Mouse (Mus musculus): ENCODE results near the gene Gnai3. TPM values are rescaled to one million over a fixed set of nuclear protein-coding genes. Genes with fewer than 3 reads are reported as not detected.
A peak's percentile ranks its signal among the peaks of the same experiment; 100 is the strongest.

The Gnai3 gene
- total and polyA plus RNA-seq, 2 experiments from 2014 or later, result 118 to 120 TPM

DNA sequence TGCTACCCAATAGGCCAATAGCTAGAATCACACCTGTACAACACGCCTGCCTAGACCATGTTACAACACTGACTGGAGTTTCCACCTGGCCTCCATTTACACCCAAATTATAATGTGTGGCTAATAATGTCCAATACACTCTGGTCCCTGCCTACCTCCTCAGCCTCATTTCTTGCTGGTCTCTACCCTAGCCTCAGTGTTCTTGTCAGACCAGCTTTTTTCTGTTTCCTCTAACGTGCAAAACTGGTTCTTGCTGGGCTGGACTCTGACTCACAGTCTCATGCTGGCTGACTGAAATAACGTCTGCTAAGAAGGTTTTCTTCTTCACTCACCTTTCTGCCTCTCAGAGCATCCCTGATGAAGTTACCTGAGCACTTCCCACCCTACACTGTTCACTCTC, 19.6 kb downstream of the Gnai3 start:
- no peaks in the 10 kb centered on the region for H3K9me3 ChIP-seq (ENCODE audit: low read length)
- no peak overlapping the region for H3K4me3 ChIP-seq (ENCODE audit: low read depth, low read length)
- no peak overlapping the region for H3K4me2 ChIP-seq (ENCODE audit: low read depth)
- ATAC-seq (no peak), DNase-seq (no peak)
- TF ChIP-seq CTCF (IDR thresholded peaks at IDR 0.05; ENCODE audit: low read depth), result no peak
- no peaks in the 10 kb centered on the region for H3K4me1 ChIP-seq (ENCODE audit: insufficient read depth)
- H3K36me3 ChIP-seq (ENCODE audit: insufficient read depth), result no peaks in the 10 kb centered on the region
- 94% methylated on average over 3 of the region's 3 CpGs for WGBS
- H3K27me3 ChIP-seq (ENCODE audit: insufficient read depth, low read length), result no peaks in the 10 kb centered on the region
- no peak overlapping the region for H3K9ac ChIP-seq
- no peak overlapping the region for H3K27ac ChIP-seq (ENCODE audit: low read depth, low read length)

GRCm38 (mm10) chr3:108124131-108124530, 21.8 kb downstream of the Gnai3 start:
- 53% methylated on average over 1 of the region's 1 CpGs for WGBS
- ATAC-seq, result no peak
- DNase-seq, result no peak
- H3K36me3 ChIP-seq (ENCODE audit: insufficient read depth), result peaks cover 9% of the 10 kb centered on the region
- H3K27ac ChIP-seq (ENCODE audit: low read depth, low read length), result no peak overlapping the region
- no peak overlapping the region for H3K4me2 ChIP-seq (ENCODE audit: low read depth)
- no peaks in the 10 kb centered on the region for H3K27me3 ChIP-seq (ENCODE audit: insufficient read depth, low read length)
- no peaks in the 10 kb centered on the region for H3K4me1 ChIP-seq (ENCODE audit: insufficient read depth)
- H3K4me3 ChIP-seq (ENCODE audit: low read depth, low read length), result no peak overlapping the region
- H3K9me3 ChIP-seq (ENCODE audit: low read length), result no peaks in the 10 kb centered on the region
- TF ChIP-seq CTCF (IDR thresholded peaks at IDR 0.05; ENCODE audit: low read depth), result no peak
- no peak overlapping the region for H3K9ac ChIP-seq

DNA sequence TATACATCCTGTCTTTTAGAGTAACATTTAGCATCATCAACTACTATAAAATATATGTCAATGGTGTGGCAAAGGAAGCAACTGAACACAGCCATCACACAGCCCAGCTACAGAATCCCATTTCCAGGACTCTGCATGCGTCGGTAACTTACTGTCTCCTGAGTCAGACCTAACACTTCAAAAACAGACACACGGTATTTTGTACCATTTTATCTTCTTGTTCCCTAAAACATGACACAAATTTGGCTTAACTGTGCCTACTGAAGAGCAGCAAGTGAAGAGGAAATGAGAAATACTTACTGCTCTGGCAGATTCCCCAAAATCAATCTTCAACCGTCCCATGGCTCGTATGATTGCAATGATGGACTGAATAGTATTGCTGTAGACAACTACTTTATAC, 22.7 kb downstream of the Gnai3 start:
- ATAC-seq (no peak), DNase-seq (no peak)
- Histone ChIP-seq H3K9ac (no peak overlapping the region), H3K4me1 (ENCODE audit: insufficient read depth) (no peaks in the 10 kb centered on the region), H3K36me3 (ENCODE audit: insufficient read depth) (peaks cover 13% of the 10 kb centered on the region), H3K27me3 (ENCODE audit: insufficient read depth, low read length) (no peaks in the 10 kb centered on the region), H3K4me3 (ENCODE audit: low read depth, low read length) (no peak overlapping the region), H3K4me2 (ENCODE audit: low read depth) (no peak overlapping the region), H3K9me3 (ENCODE audit: low read length) (no peaks in the 10 kb centered on the region), H3K27ac (ENCODE audit: low read depth, low read length) (no peak overlapping the region)
- WGBS, result 84% methylated on average over 5 of the region's 5 CpGs
- no peak for TF ChIP-seq CTCF (IDR thresholded peaks at IDR 0.05; ENCODE audit: low read depth)

DNA sequence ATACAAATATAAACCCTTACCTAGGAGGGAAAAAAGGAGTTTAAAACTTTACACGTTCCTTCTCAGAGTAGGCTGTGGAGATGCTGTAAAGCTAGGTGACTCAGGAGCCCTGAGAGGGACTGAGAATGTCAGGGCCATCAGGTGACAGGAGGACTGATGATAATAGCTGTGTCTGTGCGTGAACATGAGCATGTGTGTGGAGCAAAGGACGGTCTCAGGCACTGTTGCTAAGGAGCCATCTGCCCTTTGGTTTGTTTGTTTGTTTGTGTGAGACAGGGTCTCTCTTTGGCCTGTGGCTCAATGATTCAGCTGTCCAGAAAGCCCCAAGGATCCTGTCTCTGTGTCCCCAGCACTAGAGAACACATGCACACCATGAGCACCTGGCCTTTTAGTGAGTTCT, 24.8 kb downstream of the Gnai3 start:
- ATAC-seq (no peak), DNase-seq (no peak)
- no peak for TF ChIP-seq CTCF (IDR thresholded peaks at IDR 0.05; ENCODE audit: low read depth)
- Histone ChIP-seq H3K9me3 (ENCODE audit: low read length) (no peaks in the 10 kb centered on the region), H3K4me1 (ENCODE audit: insufficient read depth) (no peaks in the 10 kb centered on the region), H3K27me3 (ENCODE audit: insufficient read depth, low read length) (no peaks in the 10 kb centered on the region), H3K4me2 (ENCODE audit: low read depth) (no peak overlapping the region), H3K27ac (ENCODE audit: low read depth, low read length) (no peak overlapping the region), H3K9ac (no peak overlapping the region), H3K36me3 (ENCODE audit: insufficient read depth) (peaks cover 30% of the 10 kb centered on the region), H3K4me3 (ENCODE audit: low read depth, low read length) (no peak overlapping the region)
- WGBS, result 91% methylated on average over 3 of the region's 3 CpGs

DNA sequence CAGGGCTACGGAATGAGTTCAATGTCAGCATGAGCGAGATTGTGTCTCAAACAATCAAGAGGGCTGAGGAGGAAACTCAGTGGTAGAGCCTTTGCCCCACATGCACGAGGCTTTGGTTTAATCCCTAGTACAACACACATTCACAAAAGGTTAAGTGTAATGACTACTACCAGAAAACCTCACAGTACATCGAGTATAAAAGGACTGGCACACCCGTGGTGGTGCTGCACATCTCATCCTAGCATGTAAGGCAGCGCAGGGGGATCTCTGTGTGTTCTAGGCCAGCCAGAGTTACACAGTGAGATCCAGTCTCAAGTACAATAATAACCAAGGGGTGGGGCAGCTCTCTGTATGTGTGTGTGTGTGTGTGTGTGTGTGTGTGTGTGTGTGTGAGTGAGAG, 28.5 kb downstream of the Gnai3 start:
- Histone ChIP-seq H3K4me2 (ENCODE audit: low read depth) (no peak overlapping the region), H3K27me3 (ENCODE audit: insufficient read depth, low read length) (no peaks in the 10 kb centered on the region), H3K4me1 (ENCODE audit: insufficient read depth) (no peaks in the 10 kb centered on the region), H3K9me3 (ENCODE audit: low read length) (no peaks in the 10 kb centered on the region), H3K4me3 (ENCODE audit: low read depth, low read length) (no peak overlapping the region), H3K9ac (no peak overlapping the region), H3K36me3 (ENCODE audit: insufficient read depth) (peaks cover 38% of the 10 kb centered on the region), H3K27ac (ENCODE audit: low read depth, low read length) (no peak overlapping the region)
- 91% methylated on average over 6 of the region's 6 CpGs for WGBS
- ATAC-seq, result no peak
- TF ChIP-seq CTCF (IDR thresholded peaks at IDR 0.05; ENCODE audit: low read depth), result no peak
- no peak for DNase-seq

GRCm38 (mm10) chr3:108113591-108114289, 32.2 kb downstream of the Gnai3 start:
- Histone ChIP-seq H3K36me3 (ENCODE audit: insufficient read depth) (peaks cover 56% of the 10 kb centered on the region), H3K4me2 (ENCODE audit: low read depth) (no peak overlapping the region), H3K4me3 (ENCODE audit: low read depth, low read length) (no peak overlapping the region), H3K27ac (ENCODE audit: low read depth, low read length) (no peak overlapping the region), H3K4me1 (ENCODE audit: insufficient read depth) (no peaks in the 10 kb centered on the region), H3K27me3 (ENCODE audit: insufficient read depth, low read length) (no peaks in the 10 kb centered on the region), H3K9ac (no peak overlapping the region), H3K9me3 (ENCODE audit: low read length) (no peaks in the 10 kb centered on the region)
- WGBS, result 91% methylated on average over 7 of the region's 7 CpGs
- TF ChIP-seq CTCF (IDR thresholded peaks at IDR 0.05; ENCODE audit: low read depth), result no peak
- DNase-seq (no peak), ATAC-seq (no peak)

- Histone ChIP-seq H3K9me3 (ENCODE audit: low read length) (no peaks in the 10 kb centered on the region), H3K4me2 (ENCODE audit: low read depth) (no peak overlapping the region), H3K4me3 (ENCODE audit: low read depth, low read length) (no peak overlapping the region), H3K9ac (no peak overlapping the region), H3K4me1 (ENCODE audit: insufficient read depth) (no peaks in the 10 kb centered on the region), H3K27ac (ENCODE audit: low read depth, low read length) (no peak overlapping the region), H3K27me3 (ENCODE audit: insufficient read depth, low read length) (no peaks in the 10 kb centered on the region), H3K36me3 (ENCODE audit: insufficient read depth) (peaks cover 58% of the 10 kb centered on the region)
- WGBS, result 73% methylated on average over 4 of the region's 4 CpGs
- no peak for TF ChIP-seq CTCF (IDR thresholded peaks at IDR 0.05; ENCODE audit: low read depth)
- peak; percentile 22 for DNase-seq
- ATAC-seq, result no peak
Observed at GRCm38 (mm10) chr3:108112666-108113065, 33.3 kb downstream of the Gnai3 start.
